Mouse (Mus musculus): Measurements from ENCODE around the gene Sergef.

Gene Sergef

DNA sequence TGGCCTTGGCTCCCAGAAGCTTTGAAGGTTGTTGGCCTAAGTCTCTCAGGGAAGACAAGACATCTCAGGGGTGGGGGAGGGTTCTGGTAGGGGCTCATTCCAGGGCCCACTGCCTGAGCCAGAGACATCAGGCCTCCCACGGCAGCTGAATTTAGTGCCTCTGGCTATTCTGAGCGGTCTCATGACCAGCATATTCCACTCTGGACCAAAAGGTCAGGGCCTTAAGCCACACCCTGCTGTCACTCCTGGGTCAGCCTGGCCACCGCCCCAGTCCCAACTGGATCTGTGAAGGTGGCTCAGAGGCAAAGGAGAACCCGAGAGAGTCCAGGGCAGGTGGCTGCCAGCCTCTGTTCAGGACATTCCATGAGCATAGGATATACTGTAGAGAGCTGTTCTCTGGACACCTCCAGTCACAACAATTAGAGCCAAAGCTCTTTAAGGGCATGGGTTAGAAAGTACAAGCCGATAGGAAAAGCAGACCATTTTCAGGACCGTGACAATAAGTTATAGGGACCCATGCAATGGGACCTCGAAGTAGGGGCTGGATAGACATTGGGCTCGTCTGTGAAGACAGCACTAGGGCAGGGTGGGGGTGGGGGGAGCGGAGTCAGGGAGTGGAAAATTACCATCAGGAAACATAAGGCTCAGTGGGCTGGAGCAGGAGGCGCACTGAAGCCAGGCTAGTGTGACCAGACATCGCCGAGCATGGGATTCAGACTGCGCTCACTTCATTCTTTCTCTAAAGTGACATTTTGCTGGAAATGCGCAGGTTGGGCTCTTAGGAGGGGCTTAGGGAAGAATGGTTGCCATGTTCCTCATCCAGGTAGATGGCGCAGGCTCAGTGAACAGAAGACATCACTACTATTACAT is 235.8 kb downstream of the Sergef start:
- DNase-seq (ENCODE audit: low read depth), result no peak

DNA sequence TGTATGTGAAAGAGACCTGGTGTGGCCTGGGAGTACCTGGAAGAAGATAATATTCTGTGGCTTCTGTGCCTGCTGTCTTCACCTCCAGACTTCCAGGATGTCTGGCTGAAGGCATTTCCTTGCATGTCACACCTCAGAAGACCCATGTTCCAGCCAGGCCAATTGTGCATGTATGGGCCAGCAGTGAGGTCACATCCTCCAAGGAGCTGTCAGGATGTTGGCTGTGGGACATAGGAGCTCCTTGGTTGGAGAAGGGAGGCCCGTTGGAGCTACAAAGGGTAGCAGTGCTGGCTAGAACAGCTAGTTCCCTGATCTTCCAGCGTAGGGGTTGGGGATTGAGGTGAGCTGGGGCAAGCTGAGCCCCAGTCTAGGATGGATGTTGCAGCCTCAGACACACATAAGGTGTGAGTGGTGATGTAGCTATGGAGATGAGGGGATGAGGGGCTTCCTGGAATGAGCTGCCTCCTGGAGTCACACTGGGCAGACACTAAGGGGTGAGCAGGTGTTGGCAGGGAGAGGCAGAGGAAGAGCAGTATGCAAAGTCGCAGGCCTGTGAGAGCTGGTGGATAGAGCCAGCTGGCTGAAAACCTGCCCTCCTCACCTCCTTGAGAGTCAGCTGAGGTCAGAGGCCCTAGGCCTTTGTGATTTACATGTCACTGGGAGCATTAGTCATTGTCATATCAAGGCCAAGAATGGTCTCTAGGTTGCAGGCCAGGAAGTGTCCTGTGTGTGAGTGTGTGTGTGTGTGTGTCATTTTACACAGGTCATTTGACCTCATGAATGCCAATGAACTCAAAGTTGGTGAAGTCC is 238.0 kb downstream of the Sergef start:
- DNase-seq (ENCODE audit: low read depth), result peak; percentile 58

DNA sequence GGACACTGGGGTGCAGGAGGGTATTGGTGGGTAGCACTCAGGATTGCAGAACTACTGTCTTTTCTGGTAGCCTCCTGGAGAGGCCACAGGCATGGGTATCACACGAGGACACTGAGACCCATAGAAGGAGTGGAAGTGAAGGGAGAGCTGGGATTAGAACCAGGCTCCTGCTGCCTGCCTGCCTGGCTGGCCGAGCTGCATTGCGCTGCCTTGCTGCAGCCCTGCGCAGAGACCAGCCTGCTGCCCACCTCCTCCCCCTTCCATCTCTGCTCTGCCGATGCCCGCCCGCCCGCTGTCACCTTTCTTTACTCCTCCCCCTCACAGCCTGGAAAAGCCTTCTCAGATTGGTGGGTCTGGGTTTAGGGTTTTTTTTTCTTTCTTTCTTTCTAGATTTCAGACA is 239.3 kb downstream of the Sergef start:
- no peak for DNase-seq (ENCODE audit: low read depth)

DNA sequence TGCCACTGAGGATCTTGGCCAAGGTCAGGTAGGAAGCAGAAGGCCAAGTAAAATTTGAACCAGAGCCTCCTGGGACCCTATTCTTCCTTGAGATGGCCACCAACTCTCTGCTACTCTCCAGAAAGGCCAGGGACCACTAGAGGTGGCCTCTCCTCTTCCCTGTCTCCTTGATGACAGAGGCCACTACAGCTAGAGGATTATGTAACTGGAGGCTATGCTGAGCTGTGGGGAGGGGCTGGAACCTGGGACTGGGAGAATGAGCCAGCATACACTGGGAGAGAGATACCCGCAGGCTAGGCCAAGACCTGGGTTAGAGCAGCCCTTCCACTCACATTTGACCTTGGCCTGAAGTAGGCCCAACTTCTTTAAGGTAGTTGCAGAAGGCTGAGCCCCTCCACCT is 239.9 kb downstream of the Sergef start:
- DNase-seq (ENCODE audit: low read depth), result no peak

DNA sequence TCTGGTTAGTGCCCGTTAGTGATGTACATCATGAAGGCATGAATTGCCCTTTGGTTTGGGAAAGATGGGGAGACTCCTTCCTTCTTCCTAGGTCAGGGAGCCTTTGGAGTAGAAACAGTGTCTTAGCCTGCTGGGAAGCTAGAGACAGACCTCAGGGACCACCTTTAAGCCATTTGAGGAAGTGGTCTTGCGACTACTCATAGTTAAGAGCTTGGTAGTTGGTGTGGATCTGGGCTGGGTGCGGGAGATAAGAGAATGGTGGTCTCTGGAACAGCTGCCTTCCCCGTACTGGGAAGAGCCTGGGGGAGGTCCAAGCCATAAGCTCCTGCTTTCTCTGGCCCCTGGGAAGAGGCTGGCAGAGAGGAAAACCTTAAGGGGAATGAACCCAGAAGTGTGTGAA is 241.0 kb downstream of the Sergef start:
- DNase-seq (ENCODE audit: low read depth), result peak; percentile 26

DNA sequence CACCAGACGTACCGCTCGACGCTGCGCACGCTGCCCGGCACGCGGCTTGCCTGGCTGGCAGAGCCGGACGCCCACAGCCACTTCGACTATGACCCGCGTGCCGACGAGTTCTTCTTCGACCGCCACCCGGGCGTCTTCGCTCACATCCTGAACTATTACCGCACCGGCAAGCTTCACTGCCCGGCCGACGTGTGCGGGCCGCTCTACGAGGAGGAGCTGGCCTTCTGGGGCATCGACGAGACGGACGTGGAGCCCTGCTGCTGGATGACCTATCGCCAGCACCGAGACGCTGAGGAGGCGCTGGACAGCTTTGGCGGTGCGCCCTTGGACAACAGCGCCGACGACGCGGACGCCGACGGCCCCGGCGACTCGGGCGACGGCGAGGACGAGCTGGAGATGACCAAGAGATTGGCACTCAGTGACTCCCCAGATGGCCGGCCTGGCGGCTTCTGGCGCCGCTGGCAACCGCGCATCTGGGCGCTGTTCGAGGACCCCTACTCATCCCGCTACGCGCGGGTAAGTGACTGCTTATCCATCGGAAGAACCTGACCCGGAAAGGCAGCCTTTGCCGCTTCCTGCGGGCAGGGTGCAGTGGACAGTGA is 241.8 kb downstream of the Sergef start:
- no peak for DNase-seq (ENCODE audit: low read depth)

DNA sequence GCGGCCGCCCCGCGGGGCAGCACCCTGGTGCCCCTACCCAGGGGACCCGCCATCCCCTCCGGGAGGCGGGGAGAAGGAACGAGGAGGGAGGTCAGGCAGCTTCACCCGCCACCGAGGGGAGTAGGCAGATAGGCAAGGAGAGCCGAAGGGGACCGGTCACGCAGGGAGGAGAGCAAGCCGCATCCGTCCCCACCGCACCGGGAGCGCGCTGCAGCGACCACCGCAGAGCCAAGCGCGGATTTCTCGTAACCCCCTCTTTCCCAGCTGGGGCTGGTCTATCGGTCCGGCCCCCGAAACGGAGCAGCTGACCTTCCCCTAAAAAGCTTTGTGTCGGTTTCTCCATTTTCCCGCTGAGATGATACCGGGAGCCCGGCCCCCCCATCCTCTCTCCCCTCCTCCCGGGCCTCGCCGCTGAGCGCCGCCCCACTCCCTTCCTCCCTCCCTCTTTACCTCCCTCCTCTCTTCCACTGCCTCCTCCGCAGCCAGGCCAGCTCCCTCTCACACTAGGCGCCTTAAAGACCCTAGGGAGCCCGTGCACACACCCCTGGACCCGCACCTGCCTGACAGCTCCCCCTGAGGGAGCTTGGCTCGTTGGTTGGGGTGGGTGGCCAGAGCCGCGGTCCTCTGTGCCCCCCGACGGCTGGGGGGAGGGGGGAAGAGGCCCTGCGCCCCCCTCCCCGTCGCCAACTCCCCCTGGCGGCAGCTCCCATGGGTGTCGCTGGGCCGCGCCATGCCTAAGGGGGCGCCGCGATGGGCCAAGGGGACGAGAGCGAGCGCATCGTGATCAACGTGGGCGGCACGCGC is 242.5 kb downstream of the Sergef start:
- no peak for DNase-seq (ENCODE audit: low read depth)

DNA sequence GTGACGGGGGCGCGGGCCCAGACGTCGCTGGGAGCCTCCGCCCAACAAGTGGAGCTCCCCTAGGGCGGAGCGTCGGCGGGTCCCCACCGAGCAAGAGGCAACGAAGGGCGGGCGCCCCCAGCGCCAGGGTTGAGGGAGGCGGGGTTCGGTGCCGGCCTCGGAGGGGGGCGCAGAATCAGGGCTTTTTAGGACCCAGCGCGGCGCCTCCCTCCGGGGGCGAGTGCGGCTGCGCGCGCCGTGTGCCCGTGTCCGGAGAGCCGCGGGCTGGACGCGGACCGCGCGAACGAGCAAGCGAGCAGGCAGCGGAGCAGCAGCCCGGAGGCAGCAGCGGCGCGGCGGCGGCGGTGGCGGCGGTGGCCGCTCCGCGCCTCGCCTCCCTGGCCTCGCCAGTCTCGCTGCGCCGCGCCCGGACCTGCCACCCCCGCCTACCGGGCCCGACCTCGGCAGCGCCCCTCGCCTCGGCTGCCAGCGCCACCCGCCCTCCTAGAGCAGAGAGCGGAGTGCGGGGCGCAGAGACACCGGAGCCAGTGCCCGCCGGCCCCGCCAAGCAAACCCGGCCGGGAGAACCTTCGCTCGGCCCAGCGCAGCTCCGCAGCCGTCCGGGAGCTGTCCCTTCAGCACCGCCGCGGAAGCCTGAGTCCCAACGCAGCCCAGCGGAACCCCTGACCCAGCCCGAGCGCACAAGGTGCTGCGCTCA is 243.2 kb downstream of the Sergef start, which contains the start of gene Kcnc1:
Gene Kcnc1 (plus strand): TSS at position 267 of the 697 bp plus-strand sequence.
- no peak for DNase-seq (ENCODE audit: low read depth)

DNA sequence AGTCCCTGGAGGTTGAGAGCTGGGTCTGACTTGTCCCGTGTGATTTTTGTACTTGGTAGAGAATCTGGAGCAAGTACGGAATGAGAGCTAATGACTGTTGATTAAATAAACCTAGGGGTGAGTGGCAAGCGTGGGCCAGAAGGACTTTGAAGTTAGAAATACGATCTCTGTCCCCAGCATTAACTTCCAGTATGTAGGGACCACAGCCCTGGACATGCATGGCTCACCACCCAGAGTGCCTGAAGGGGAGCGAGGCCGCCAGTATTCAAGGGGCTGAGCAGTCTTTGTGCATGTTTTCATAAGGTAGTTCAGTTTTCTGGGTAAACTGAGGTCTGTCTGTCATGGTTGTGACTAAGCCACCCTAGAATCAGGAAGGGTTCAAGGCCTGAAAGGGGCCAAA is 244.0 kb downstream of the Sergef start:
- DNase-seq (ENCODE audit: low read depth), result no peak

DNA sequence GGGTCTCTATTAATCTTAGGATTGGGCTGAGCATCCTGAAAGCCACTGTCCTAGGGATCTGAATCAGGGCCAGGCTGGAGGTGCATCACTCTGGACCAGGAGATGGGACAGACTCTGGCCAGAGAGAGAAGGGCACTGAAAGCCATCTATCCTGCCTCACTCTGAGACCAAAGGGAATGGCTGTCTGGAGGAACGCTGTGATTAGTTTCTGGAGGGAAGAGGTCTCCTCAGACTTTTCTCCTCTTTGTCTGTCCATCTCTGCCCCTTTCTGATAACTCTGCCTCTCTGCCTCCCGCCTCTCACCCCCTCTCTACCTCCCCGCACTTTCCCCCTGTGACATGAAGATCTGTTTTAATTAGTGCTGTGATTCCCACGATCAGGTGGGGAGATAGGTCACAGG is 244.7 kb downstream of the Sergef start:
- DNase-seq (ENCODE audit: low read depth), result no peak

DNA sequence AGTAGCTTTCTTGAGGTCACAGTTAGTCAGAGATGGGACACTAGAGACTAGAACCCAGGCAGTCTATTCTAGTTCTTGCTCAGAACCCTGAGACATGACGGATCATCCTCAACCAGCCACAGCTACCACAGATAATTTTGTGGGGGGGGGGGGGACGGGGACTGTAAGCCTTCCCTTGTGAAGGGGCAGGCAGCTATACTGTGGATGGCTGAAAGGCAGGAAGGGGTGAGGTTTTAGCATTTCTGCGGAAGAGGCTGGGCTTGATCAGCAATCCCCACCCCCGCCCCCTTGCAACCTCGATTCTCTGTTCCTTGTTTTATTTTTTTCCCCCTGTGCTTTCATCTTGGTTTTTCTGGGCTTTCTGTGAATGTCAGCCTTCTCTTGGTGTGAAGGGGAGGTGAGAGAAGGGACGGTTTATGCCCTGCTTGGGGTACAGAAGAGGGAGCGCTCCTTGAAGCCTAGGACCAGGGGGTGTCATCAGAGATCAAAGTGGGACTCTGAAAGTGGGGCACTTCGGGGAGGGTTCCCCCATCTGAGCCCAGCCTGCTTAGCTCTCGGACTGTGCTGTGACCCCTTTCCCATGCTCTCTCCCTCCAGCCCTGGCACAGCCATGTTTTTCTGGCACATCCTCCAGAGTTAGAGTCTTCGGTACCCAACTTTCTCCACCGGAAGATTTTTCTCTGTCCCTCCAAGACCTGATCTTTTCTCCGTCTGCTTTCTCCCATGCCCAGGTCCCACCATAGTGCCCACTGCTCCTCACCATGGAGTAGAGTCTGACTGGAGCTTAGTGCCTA is 245.7 kb downstream of the Sergef start:
- peak; percentile 63 for DNase-seq (ENCODE audit: low read depth)
